Mouse (Mus musculus) stomach, postnatal 0 days (tissue): Measurements from ENCODE around the gene Clec2d. TPM values are rescaled to one million over a fixed set of nuclear protein-coding genes. Genes with fewer than 3 reads are reported as not detected.
"Not testable (repeated sequence)": the region's sequence is repeated elsewhere in the genome, so short reads cannot be mapped to it uniquely, and the experiment has no call there.

Source experiments
- ATAC-seq: fragments of 200-750 bp; cut with Nextera tagmentation; 2 replicates; pipeline ENCODE4 v1.8.0; 2017; ENCODE audit not compliant: low FRiP score, low TSS enrichment
- DNase-seq: peaks from one replicate; pipeline ENCODE4 v3.0.0-alpha.2; 2016; ENCODE audit warnings: low spot score
- H3K27ac ChIP-seq: fragments of 300-500 bp; sonication (generic); replicated peaks from 2 replicates; pipeline ENCODE4 v1.5.1; 2014; ENCODE audit warnings: mild to moderate bottlenecking, control low read depth
- H3K27me3 ChIP-seq: fragments of 300-500 bp; sonication (generic); 2 replicates; pipeline ENCODE4 v1.6.1; 2014; ENCODE audit warnings: low read length; ENCODE audit not compliant: control insufficient read depth, insufficient read depth
- H3K36me3 ChIP-seq: fragments of 300-500 bp; sonication (generic); 2 replicates; pipeline ENCODE4 v1.6.1; 2014; ENCODE audit warnings: low read length, mixed read lengths; ENCODE audit not compliant: control insufficient read depth, insufficient read depth
- H3K4me1 ChIP-seq: fragments of 300-500 bp; sonication (generic); replicated peaks from 2 replicates; pipeline ENCODE4 v1.6.1; 2014; ENCODE audit warnings: antibody characterized with exemption; ENCODE audit not compliant: control insufficient read depth, insufficient read depth
- H3K4me2 ChIP-seq: fragments of 300-500 bp; sonication (generic); replicated peaks from 2 replicates; pipeline ENCODE4 v1.6.1; 2014; ENCODE audit warnings: low read depth, mild to moderate bottlenecking, control low read depth, moderate library complexity
- H3K4me3 ChIP-seq: fragments of 300-500 bp; sonication (generic); 2 replicates; pipeline ENCODE4 v1.5.1; 2014; ENCODE audit warnings: low read depth, low read length, control low read depth
- H3K9ac ChIP-seq: fragments of 300-500 bp; sonication (generic); 2 replicates; pipeline ENCODE4 v1.6.1; 2014; ENCODE audit warnings: mild to moderate bottlenecking, low read length, control low read depth, mixed read lengths
- H3K9me3 ChIP-seq: fragments of 300-500 bp; sonication (generic); 2 replicates; pipeline ENCODE4 v1.6.1; 2016; ENCODE audit warnings: low read length; ENCODE audit not compliant: control insufficient read depth
- CTCF ChIP-seq: IDR thresholded peaks from 2 replicates; pipeline ENCODE4 v1.5.1; 2016; ENCODE audit warnings: antibody characterized with exemption, low read depth, mild to moderate bottlenecking, moderate library complexity
- EP300 ChIP-seq: optimal IDR thresholded peaks from 2 replicates; pipeline ENCODE3; 2016; ENCODE audit warnings: antibody characterized with exemption
- WGBS: fragments of 180-500 bp; shearing (Covaris S2); extraction: QIAGEN DNeasy Blood & Tissue Kit; methylation state at CpG from one replicate; pipeline ENCODE4 v1.1.7; 2014; 5-methylcytosine and 5-hydroxymethylcytosine counted together
- polyA plus RNA-seq: library from polyadenylated mRNA; unstranded; fragments of >200 nt; fragmentation: Nextera tagmentation; extraction: Ambion mirVana; gene quantifications from 2 replicates; pipeline ENCODE4 v1.2.1, GENCODE M21; 2015

Gene Clec2d
- polyA plus RNA-seq, 1 experiment from 2014 or later = 0.42 TPM

GRCm38 (mm10) chr6:129176621-129177020 lies 3.8 kb upstream of the Clec2d start:
- DNase-seq (no peak), ATAC-seq (no peak)
- TF ChIP-seq CTCF = no peak
- H3K27ac ChIP-seq = no peak overlapping the region
- no peak overlapping the region for H3K4me3 ChIP-seq
- H3K4me2 ChIP-seq = no peak overlapping the region
- no peak overlapping the region for H3K9ac ChIP-seq
- no peaks in the 10 kb centered on the region for H3K9me3 ChIP-seq
- H3K4me1 ChIP-seq = no peaks in the 10 kb centered on the region
- no peaks in the 10 kb centered on the region for H3K36me3 ChIP-seq
- 60% methylated on average over 1 of the region's 1 CpGs for WGBS
- H3K27me3 ChIP-seq = no peaks in the 10 kb centered on the region

- TF ChIP-seq EP300 (no peak), CTCF (no peak)
- Histone ChIP-seq H3K4me3 (no peak overlapping the region), H3K36me3 (no peaks in the 10 kb centered on the region), H3K27ac (no peak overlapping the region), H3K4me1 (no peaks in the 10 kb centered on the region), H3K27me3 (no peaks in the 10 kb centered on the region), H3K9ac (no peak overlapping the region), H3K4me2 (no peak overlapping the region), H3K9me3 (no peaks in the 10 kb centered on the region)
- DNase-seq (no peak), ATAC-seq (no peak)
- WGBS = 67% methylated on average over 2 of the region's 2 CpGs
Observed at GRCm38 (mm10) chr6:129179281-129179680, 1.1 kb upstream of the Clec2d start.

GRCm38 (mm10) chr6:129179831-129180230 lies 584 bp upstream of the Clec2d start:
- not testable (repeated sequence) for H3K36me3 ChIP-seq, H3K9ac ChIP-seq, H3K4me1 ChIP-seq, H3K27me3 ChIP-seq, H3K4me2 ChIP-seq, H3K9me3 ChIP-seq, ATAC-seq, H3K4me3 ChIP-seq, DNase-seq, H3K27ac ChIP-seq
- 80% methylated on average over 1 of the region's 1 CpGs for WGBS

- DNase-seq (no peak), ATAC-seq (no peak)
- Histone ChIP-seq H3K9ac (peak overlapping the region; percentile 85), H3K27ac (peak overlapping the region; percentile 98), H3K4me1 (no peaks in the 10 kb centered on the region), H3K4me3 (peak overlapping the region; percentile 59), H3K4me2 (peak overlapping the region; percentile 62), H3K36me3 (peaks cover 7% of the 10 kb centered on the region; the same call in 1 of the 2 replicates), H3K27me3 (no peaks in the 10 kb centered on the region), H3K9me3 (no peaks in the 10 kb centered on the region)
- TF ChIP-seq CTCF (no peak), EP300 (no peak)
- 6% methylated on average over 1 of the region's 1 CpGs for WGBS
Observed at GRCm38 (mm10) chr6:129181249-129181648, 834 bp downstream of the Clec2d start.

GRCm38 (mm10) chr6:129181683-129182082 lies 1.3 kb downstream of the Clec2d start:
- Histone ChIP-seq H3K27ac (peak overlapping the region; percentile 66), H3K9me3 (no peaks in the 10 kb centered on the region), H3K4me3 (peak overlapping the region; percentile 41), H3K36me3 (peaks cover 9% of the 10 kb centered on the region; the same call in 1 of the 2 replicates), H3K4me2 (peak overlapping the region; percentile 43), H3K4me1 (no peaks in the 10 kb centered on the region), H3K9ac (peak overlapping the region; percentile 19; the same call in 1 of the 2 replicates), H3K27me3 (no peaks in the 10 kb centered on the region)
- peak; percentile 23 for DNase-seq
- no peak for ATAC-seq
- TF ChIP-seq CTCF (no peak), EP300 (no peak)

- Histone ChIP-seq H3K27me3 (no peaks in the 10 kb centered on the region), H3K27ac (peak overlapping the region; percentile 30; the same call in 1 of the 2 replicates), H3K36me3 (peaks cover 10% of the 10 kb centered on the region; the same call in 1 of the 2 replicates), H3K4me1 (no peaks in the 10 kb centered on the region), H3K4me3 (peak overlapping the region; percentile 26), H3K4me2 (peak overlapping the region; percentile 54), H3K9ac (peak overlapping the region; percentile 45; the same call in 1 of the 2 replicates), H3K9me3 (no peaks in the 10 kb centered on the region)
- DNase-seq = no peak
- no peak for TF ChIP-seq EP300
- no peak for TF ChIP-seq CTCF
- 28% methylated on average over 1 of the region's 1 CpGs for WGBS
- ATAC-seq = no peak
Observed at GRCm38 (mm10) chr6:129182518-129182917, 2.1 kb downstream of the Clec2d start.

- peak overlapping the region; percentile 31 for H3K4me2 ChIP-seq
- not testable (repeated sequence) for H3K4me3 ChIP-seq
- 78% methylated on average over 4 of the region's 4 CpGs for WGBS
Observed at GRCm38 (mm10) chr6:129184001-129184400, 3.6 kb downstream of the Clec2d start.

More at GRCm38 (mm10) chr6:129184001-129184400, 3.6 kb downstream of the Clec2d start:
- not testable (repeated sequence) for H3K9me3 ChIP-seq, H3K4me1 ChIP-seq, H3K9ac ChIP-seq, H3K27me3 ChIP-seq, H3K27ac ChIP-seq, ATAC-seq, DNase-seq, H3K36me3 ChIP-seq
